ENCODE assay signal across 8 mouse cellular contexts in genomic region chr11:98872040-98872439, GRCm38 (mm10). TPM values are rescaled to one million over a fixed set of nuclear protein-coding genes. Genes with fewer than 3 reads are reported as not detected.
DNase-seq lines count a peak whose midpoint lies in the region; ATAC-seq lines count a peak whose summit lies in the region.

No protein-coding gene starts in this region.

- no peak for DNase-seq in hindbrain, embryonic 11.5 days (ENCODE audit: low spot score)
- peak; percentile 77 to 85 for DNase-seq in frontal cortex, adult 2 months (ENCODE audit: extremely low spot score in 1 of 2, low spot score in 1 of 2)
- peak; percentile 72 to 77 for DNase-seq in layer of hippocampus, adult 8-10 months (ENCODE audit: low spot score in 2 of 2)
- DNase-seq in right cerebral cortex, adult 2 months (ENCODE audit: low spot score in 2 of 2): peak; percentile 75 to 81
- no peak for DNase-seq in thymus, postnatal 10 days (ENCODE audit: low spot score in 2 of 2)
- DNase-seq in adrenal gland, adult 18-20 months (ENCODE audit: low spot score in 2 of 2): no peak

- H3K27ac ChIP-seq in hindbrain, embryonic 15.5 days (replicated peaks): peak overlapping the region; percentile 39; the same call in 1 of the 2 replicates
- H3K27ac ChIP-seq in hindbrain, embryonic 11.5 days (ENCODE audit: low read depth, low read length): no peak overlapping the region

- no peaks in the 10 kb centered on the region for H3K27me3 ChIP-seq in hindbrain, embryonic 15.5 days
- H3K27me3 ChIP-seq in hindbrain, embryonic 11.5 days (ENCODE audit: control insufficient read depth, insufficient read depth, low read length): no peaks in the 10 kb centered on the region

- no peak overlapping the region for H3K4me2 ChIP-seq in hindbrain, embryonic 15.5 days
- H3K4me2 ChIP-seq in hindbrain, embryonic 11.5 days (replicated peaks; ENCODE audit: low read depth, low read length): no peak overlapping the region

- peaks cover 11% of the 10 kb centered on the region for H3K36me3 ChIP-seq in hindbrain, embryonic 15.5 days
- no peaks in the 10 kb centered on the region for H3K36me3 ChIP-seq in hindbrain, embryonic 11.5 days (ENCODE audit: control insufficient read depth, insufficient read depth, low read length)

- peaks cover 15% of the 10 kb centered on the region for H3K4me1 ChIP-seq in hindbrain, embryonic 15.5 days (replicated peaks)
- peaks cover 4% of the 10 kb centered on the region; the same call in 1 of the 2 replicates for H3K4me1 ChIP-seq in hindbrain, embryonic 11.5 days (replicated peaks; ENCODE audit: control insufficient read depth, insufficient read depth, low read length)

- no peak for ATAC-seq in hindbrain, embryonic 15.5 days (ENCODE audit: low FRiP score, low read depth)
- ATAC-seq in hindbrain, embryonic 11.5 days (ENCODE audit: low FRiP score): no peak
- ATAC-seq in granulocyte monocyte progenitor cell, adult 5-6 weeks (replicated peaks; ENCODE audit: poor library complexity, severe bottlenecking): no peak

- no peaks in the 10 kb centered on the region for H3K9me3 ChIP-seq in hindbrain, embryonic 15.5 days
- H3K9me3 ChIP-seq in hindbrain, embryonic 11.5 days (ENCODE audit: control insufficient read depth, low read length): no peaks in the 10 kb centered on the region

- WGBS in hindbrain, embryonic 15.5 days: 66% methylated on average over 4 of the region's 4 CpGs
- WGBS in hindbrain, embryonic 11.5 days: 70% methylated on average over 4 of the region's 4 CpGs

- no peak overlapping the region for H3K4me3 ChIP-seq in hindbrain, embryonic 15.5 days
- H3K4me3 ChIP-seq in hindbrain, embryonic 11.5 days (ENCODE audit: low read depth, low read length): no peak overlapping the region

- no peak overlapping the region for H3K9ac ChIP-seq in hindbrain, embryonic 15.5 days
- no peak overlapping the region for H3K9ac ChIP-seq in hindbrain, embryonic 11.5 days (ENCODE audit: low read depth, low read length)

RNA-seq across cellular contexts. Expression of gene Wipf2, which starts 8.6 kb away (rescaled TPM):
- 4.4 and 4.5 TPM in 2 replicates for polyA plus RNA-seq in hindbrain, embryonic 15.5 days (2015; fragmentation: Nextera tagmentation; extraction: Ambion mirVana)
- polyA plus RNA-seq in hindbrain, embryonic 11.5 days (2014; fragmentation: Nextera tagmentation; extraction: Ambion mirVana): 5.1 and 5.4 TPM in 2 replicates
- 26.3 and 26.7 TPM in 2 replicates for polyA plus RNA-seq in frontal cortex, adult 2 months (2012; rRNA removed)
- total RNA-seq in layer of hippocampus, adult 8-10 months (2022): 10 to 100 TPM; 69.4 to 86.8 (median 80.7) TPM
- 8.6 and 11.4 TPM in 2 replicates for total RNA-seq in granulocyte monocyte progenitor cell, adult 5-6 weeks (2014; fragmentation: Nextera tagmentation)
- total RNA-seq in granulocyte monocyte progenitor cell, adult 5-6 weeks (2017): 2.7 and 2.8 TPM in 2 replicates
- total RNA-seq in adrenal gland, adult 18-20 months (2021): 10 to 100 TPM; 20.0 to 22.2 TPM

RNA-seq across cellular contexts. Expression of gene Rapgefl1, which starts 35.5 kb away (rescaled TPM):
- 10.5 and 13.1 TPM in 2 replicates for polyA plus RNA-seq in hindbrain, embryonic 15.5 days (2015; fragmentation: Nextera tagmentation; extraction: Ambion mirVana)
- 2.0 and 2.2 TPM in 2 replicates for polyA plus RNA-seq in hindbrain, embryonic 11.5 days (2014; fragmentation: Nextera tagmentation; extraction: Ambion mirVana)
- polyA plus RNA-seq in frontal cortex, adult 2 months (2012; rRNA removed): 167 and 174 TPM in 2 replicates
- total RNA-seq in layer of hippocampus, adult 8-10 months (2022): 100 to 1,000 TPM; 171 to 203 (median 197) TPM
- 2.0 TPM in 1 of 2 replicates, not detected in the other for total RNA-seq in granulocyte monocyte progenitor cell, adult 5-6 weeks (2014; fragmentation: Nextera tagmentation)
- 0.30 TPM in 1 of 2 replicates, not detected in the other for total RNA-seq in granulocyte monocyte progenitor cell, adult 5-6 weeks (2017)
- total RNA-seq in adrenal gland, adult 18-20 months (2021): under 1 TPM; 0.36 to 0.58 TPM

RNA-seq across cellular contexts. Expression of gene Cdc6, which starts 35.6 kb away (rescaled TPM):
- polyA plus RNA-seq in hindbrain, embryonic 15.5 days (2015; fragmentation: Nextera tagmentation; extraction: Ambion mirVana): 5.5 and 6.0 TPM in 2 replicates
- polyA plus RNA-seq in hindbrain, embryonic 11.5 days (2014; fragmentation: Nextera tagmentation; extraction: Ambion mirVana): 33.1 and 39.0 TPM in 2 replicates
- 0.62 and 0.67 TPM in 2 replicates for polyA plus RNA-seq in frontal cortex, adult 2 months (2012; rRNA removed)
- total RNA-seq in layer of hippocampus, adult 8-10 months (2022): 1 to 10 TPM in 1 of 4 experiments, under 1 TPM in 3; 0.36 to 1.2 (median 0.44) TPM
- 47.8 and 58.8 TPM in 2 replicates for total RNA-seq in granulocyte monocyte progenitor cell, adult 5-6 weeks (2014; fragmentation: Nextera tagmentation)
- total RNA-seq in granulocyte monocyte progenitor cell, adult 5-6 weeks (2017): 30.3 and 43.5 TPM in 2 replicates
- under 1 TPM; 0.32 to 0.43 TPM for total RNA-seq in adrenal gland, adult 18-20 months (2021)

RNA-seq across cellular contexts. Expression of gene Rara, which starts 55.6 kb away (rescaled TPM):
- 11.4 and 16.8 TPM in 2 replicates for polyA plus RNA-seq in hindbrain, embryonic 15.5 days (2015; fragmentation: Nextera tagmentation; extraction: Ambion mirVana)
- polyA plus RNA-seq in hindbrain, embryonic 11.5 days (2014; fragmentation: Nextera tagmentation; extraction: Ambion mirVana): 48.3 and 51.2 TPM in 2 replicates
- polyA plus RNA-seq in frontal cortex, adult 2 months (2012; rRNA removed): 6.4 and 7.9 TPM in 2 replicates
- 10 to 100 TPM; 17.3 to 20.2 (median 19.4) TPM for total RNA-seq in layer of hippocampus, adult 8-10 months (2022)
- 3.8 and 8.8 TPM in 2 replicates for total RNA-seq in granulocyte monocyte progenitor cell, adult 5-6 weeks (2014; fragmentation: Nextera tagmentation)
- total RNA-seq in granulocyte monocyte progenitor cell, adult 5-6 weeks (2017): 1.9 and 3.1 TPM in 2 replicates
- 10 to 100 TPM; 16.2 to 16.7 TPM for total RNA-seq in adrenal gland, adult 18-20 months (2021)

Comparison
In these comparisons a context has a peak if more than half of its experiments do, and no peak if none do; other contexts are left out.
1. DNase-seq: peak in frontal cortex, adult 2 months (2 of 2), layer of hippocampus, adult 8-10 months (2 of 2) and right cerebral cortex, adult 2 months (2 of 2); none in hindbrain, embryonic 11.5 days (single experiment), thymus, postnatal 10 days (0 of 2) and adrenal gland, adult 18-20 months (0 of 2).
2. RNA of gene Rapgefl1, which starts 35.5 kb away (total RNA-seq): 171 to 203 TPM in layer of hippocampus, adult 8-10 months; 0.36 to 0.58 TPM in adrenal gland, adult 18-20 months and 0.30 to 2.0 TPM in granulocyte monocyte progenitor cell, adult 5-6 weeks; every median in the first group is over 10 times any median in the second.
3. RNA of gene Cdc6, which starts 35.6 kb away (total RNA-seq): 30.3 to 58.8 TPM in granulocyte monocyte progenitor cell, adult 5-6 weeks; 0.36 to 1.2 TPM in layer of hippocampus, adult 8-10 months and 0.32 to 0.43 TPM in adrenal gland, adult 18-20 months; every median in the first group is over 10 times any median in the second.